Mouse (Mus musculus) adrenal gland, adult 8-10 months (tissue): ENCODE measurements around the gene Cryba2. TPM values are rescaled to one million over a fixed set of nuclear protein-coding genes. Genes with fewer than 3 reads are reported as not detected.

Source experiments
- DNase-seq: peaks from one replicate; pipeline ENCODE4 v3.0.0; 2022
- total RNA-seq, 4 experiments: library from RNA; stranded (reverse); gene quantifications; 2 replicates each; pipeline ENCODE4 v1.2.4; 2022

Cryba2 gene
- total RNA-seq, 4 experiments from 2014 or later, result 0.56 to 2.1 (median 1.4) TPM

- no peak for DNase-seq
Observed at GRCm38 (mm10) chr1:74884196-74885141, 8.5 kb downstream of the Cryba2 start.

GRCm38 (mm10) chr1:74883441-74883840, 9.5 kb downstream of the Cryba2 start:
- no peak for DNase-seq

DNA sequence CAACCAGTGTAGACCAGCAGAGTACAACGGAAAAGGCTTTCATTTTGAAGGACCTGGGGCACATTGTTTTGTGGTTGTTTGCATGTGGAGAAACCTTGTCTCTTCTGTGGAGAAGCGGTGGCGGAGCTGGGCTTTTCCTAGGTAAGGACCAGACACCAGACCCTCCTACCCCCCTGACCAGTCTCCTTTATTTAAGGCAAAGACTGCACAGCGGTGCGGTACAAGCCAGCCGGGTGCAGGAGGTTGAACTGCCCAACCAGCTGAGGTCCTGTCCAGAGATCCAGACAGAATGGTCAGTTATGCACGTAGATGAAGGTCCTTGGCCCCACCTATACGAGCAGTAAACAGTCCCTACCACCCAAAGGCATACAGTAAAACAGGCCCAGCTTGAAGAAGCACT, 10.1 kb downstream of the Cryba2 start:
- no peak for DNase-seq

DNA sequence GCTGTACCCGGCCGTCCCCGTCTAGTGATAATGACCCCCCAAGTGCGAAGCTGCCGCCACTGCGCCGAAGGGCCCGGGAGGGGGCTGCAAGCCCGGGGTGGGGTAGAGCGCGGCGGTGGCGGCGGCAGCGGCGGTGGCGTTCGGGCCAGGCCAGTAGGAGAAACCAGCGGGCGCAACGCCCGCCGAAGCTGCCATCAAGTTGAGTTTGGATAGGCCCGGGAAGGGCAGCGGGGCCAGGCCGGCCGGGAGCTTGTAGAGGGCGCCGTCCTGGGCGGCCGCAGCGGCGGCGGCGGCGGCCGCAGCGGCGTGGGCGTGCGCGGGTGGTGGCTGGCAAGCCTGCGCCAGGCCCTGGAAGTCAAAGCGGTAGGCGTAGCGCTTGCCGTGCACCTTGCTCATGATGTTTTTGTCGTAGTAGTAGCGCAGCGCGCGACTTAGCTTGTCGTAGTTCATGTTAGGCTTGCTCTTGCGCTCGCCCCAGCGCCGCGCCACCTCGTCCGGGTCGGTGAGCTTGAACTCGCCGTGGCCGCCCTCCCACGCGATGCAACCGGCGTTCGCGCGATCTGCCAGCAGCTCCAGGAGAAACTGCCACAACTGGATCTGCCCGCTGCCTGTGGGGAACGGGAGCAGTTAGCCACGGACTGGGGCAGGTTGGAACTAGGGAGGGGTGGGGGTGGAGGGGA, 10.7 kb downstream of the Cryba2 start:
- no peak for DNase-seq

- DNase-seq, result peak; percentile 33
Observed at GRCm38 (mm10) chr1:74880785-74881360, 12.1 kb downstream of the Cryba2 start.

GRCm38 (mm10) chr1:74877199-74877598, 15.7 kb downstream of the Cryba2 start:
- no peak for DNase-seq

DNA sequence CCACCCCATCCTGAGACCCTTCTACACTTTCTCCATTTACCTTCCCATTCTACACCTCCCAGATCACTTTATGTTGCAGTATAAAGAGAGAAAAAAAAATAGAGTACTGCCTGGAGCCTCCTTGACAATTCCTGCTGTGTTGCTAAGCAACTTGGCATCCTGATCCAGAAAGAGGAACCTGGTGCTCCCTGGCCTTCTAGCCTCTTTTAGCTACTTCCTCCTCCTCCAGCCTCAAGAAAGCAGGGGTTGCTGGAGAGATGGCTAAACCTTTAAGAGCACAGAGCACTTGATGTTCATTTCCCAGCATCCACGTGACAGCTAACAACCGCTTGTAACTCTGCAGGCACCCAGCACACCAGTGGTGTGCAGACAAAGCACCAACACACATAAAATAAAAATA, 20.7 kb downstream of the Cryba2 start:
- DNase-seq, result no peak

- DNase-seq, result no peak
Observed at GRCm38 (mm10) chr1:74861783-74862182, 31.2 kb downstream of the Cryba2 start.

DNA sequence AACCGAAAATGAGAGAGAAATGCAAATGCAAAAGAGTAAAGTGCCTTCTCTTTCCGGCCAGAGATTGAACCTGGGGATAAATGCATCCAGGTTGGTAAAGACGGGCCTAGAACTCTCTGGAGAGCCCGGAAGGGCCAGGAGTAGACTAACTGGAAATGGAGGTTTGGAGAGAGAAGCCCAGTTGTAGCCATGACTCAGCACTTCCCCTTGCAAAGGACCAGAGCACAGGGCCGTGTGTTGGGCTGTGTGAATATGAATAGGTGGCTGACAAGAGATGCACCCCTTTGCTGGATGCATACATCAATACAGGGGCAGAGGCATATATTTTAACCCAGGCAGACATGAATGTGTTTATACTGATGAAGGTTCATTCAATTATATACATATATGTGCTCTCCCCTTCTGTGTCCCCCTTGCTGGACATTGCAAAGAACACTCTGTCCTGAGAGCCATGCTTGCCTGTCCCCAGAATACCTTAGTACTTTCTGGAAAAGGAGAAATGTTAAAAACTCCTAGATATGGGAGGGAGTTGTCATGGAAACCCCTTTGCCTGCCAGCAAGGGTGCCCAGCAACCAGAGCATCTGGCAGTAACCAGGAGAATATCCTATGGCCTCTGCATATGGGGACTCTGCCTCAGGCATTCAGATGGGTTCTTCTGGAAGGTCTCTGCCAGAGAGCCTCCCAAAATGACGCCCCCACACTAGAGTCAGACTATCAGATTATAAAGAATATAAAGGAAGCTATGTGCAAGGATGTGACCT, 33.5 kb downstream of the Cryba2 start:
- DNase-seq, result no peak

- DNase-seq, result no peak
Observed at GRCm38 (mm10) chr1:74858805-74859204, 34.1 kb downstream of the Cryba2 start.

DNA sequence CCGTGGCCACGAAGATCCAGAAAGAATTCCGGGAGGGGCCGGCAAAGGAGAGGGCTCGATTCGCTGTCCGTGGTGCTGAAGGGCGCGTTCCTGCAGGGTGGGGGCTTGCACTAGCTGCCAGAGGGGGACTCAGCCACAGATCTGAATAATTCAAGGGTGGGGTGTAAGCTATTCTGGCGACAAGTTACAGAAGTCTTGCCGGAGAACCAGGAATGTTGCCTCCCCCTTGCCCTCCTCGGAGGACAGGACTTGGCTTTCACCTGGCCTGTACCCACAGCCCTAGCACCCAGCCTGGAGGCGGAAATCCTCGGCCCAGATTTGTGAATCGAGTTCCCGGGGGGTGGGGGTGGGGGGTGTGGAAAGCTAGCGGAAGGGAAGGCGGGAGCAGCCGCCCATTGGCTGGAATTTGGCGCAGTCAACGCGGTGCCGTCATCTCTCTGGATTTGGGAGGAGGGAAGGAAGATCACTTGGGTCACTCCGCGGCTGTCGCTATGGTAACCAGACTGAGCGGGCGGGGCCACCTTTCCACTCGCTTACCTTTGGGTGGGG, 34.7 kb downstream of the Cryba2 start:
- DNase-seq, result peak; percentile 74

GRCm38 (mm10) chr1:74857677-74858076, 35.3 kb downstream of the Cryba2 start:
- DNase-seq, result no peak

- DNase-seq, result no peak
Observed at GRCm38 (mm10) chr1:74857201-74857600, 35.7 kb downstream of the Cryba2 start.

GRCm38 (mm10) chr1:74856791-74857190, 36.2 kb downstream of the Cryba2 start:
- no peak for DNase-seq

GRCm38 (mm10) chr1:74856439-74856720, 36.6 kb downstream of the Cryba2 start:
- no peak for DNase-seq

- no peak for DNase-seq
Observed at GRCm38 (mm10) chr1:74855651-74856438, 37.1 kb downstream of the Cryba2 start.

GRCm38 (mm10) chr1:74855156-74855555, 37.8 kb downstream of the Cryba2 start:
- DNase-seq, result no peak

DNA sequence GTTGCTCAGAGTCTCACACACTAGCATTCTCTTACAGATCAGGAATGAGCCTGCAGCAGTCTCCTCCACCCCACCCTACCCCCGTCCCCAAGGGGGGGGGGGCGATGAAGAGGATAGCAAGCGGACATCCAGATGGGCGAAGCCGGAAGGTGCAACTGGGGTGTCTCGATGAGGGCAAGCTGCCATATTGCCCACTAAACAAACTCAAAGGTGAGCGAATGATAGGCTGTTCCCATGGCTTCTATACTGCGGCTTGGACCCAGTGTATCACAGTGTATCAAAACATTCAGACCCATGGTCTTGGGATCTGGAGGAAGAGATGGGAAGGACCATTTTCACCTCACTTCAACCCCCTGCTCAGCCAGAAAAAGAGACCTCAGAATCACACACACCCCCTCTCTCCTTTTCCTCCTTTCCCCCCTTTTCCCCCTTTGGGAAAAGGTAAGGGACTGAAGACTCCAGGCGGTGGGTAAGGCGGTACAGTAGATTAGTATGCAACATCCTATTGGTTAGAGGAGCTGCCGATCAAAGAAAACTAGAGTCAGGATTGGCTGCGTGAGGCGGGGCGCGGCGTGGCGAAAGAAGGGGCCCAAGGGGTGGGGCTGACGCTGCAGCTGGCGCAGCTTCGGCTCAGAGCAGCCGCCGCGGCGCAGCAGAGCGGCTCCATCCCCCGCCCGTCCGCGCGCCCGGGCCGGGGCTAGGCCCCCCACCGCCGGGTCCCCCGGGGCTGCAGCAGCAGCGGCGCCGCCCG, 38.5 kb downstream of the Cryba2 start, which contains the start of gene Cdk5r2:
Gene Cdk5r2, plus strand, starts transcription at position 629 of the 751 bp plus-strand sequence.
- peak; percentile 79 for DNase-seq

DNA sequence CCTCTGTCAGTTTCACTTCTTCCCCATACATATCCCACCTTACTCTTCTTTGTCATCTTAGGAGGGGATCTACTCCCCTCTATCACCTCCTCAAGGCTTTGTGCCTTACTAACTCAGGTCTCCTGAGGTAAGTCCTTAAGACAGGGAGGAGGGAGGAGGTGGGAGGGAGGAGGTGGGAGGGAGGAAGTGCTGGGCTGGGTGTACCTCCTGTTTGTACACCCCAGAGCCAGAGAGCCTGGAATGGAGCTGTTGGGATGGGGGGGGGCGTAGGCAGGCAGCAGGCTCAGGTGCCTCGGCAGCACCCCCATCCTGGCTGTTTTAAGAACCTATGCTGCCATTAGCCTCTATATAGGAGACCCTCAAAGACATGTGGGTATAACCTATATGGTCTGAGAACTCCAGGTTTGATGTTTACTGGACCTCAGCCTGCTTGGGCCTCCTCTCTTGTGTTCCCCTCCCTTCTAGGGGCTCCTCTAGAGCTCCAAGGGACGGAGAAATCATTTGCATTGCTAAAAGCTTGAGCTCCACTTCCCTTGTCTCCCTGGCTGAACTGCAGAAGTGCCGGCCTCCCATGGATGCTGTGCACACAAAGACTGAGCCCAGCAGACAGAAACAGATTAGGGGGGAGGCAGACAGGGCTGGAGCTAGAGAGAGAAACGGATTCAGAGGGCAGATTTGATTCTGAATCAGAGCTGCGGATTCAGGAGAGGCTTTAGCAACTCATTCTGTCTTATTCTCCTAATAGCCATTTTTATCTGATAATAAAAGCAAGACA, 41.8 kb downstream of the Cryba2 start:
- no peak for DNase-seq

DNA sequence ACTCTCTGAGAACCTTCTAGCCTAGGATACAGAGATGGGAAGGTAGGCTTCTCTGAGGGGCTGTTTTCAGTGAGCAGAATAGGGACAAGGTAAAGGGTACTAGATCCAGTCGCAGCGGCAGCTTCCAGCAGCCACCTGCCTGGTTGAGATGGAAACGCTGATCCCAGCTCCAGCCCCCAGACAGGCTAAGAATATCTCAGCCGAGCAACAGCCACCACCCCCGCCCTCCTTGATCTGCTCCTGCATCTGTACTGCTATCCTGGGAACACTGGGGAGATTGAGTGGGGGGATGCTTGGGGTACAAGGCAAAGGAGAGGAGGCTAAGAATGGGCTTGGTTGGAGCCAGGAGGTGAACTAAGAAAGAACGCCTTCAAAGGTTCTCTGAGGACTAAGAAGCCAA, 42.7 kb downstream of the Cryba2 start:
- DNase-seq, result no peak
